Mouse (Mus musculus): ENCODE measurements around the gene Mylk2. TPM values are rescaled to one million over a fixed set of nuclear protein-coding genes. Genes with fewer than 3 reads are reported as not detected.

The Mylk2 gene
- polyA plus RNA-seq, 1 experiment from 2014 or later = 0.05 TPM

GRCm38 (mm10) chr2:152914310-152915120 lies 3.4 kb downstream of the Mylk2 start:
- H3K4me1 ChIP-seq (replicated peaks) = peaks cover 29% of the 10 kb centered on the region
- peak overlapping the region; percentile 52 for H3K9ac ChIP-seq
- H3K4me3 ChIP-seq = peak overlapping the region; percentile 28
- no peaks in the 10 kb centered on the region for H3K9me3 ChIP-seq (replicated peaks)
- H3K36me3 ChIP-seq = no peaks in the 10 kb centered on the region
- H3K27ac ChIP-seq (ENCODE audit: poor library complexity, severe bottlenecking) = no peak overlapping the region
- 3% methylated on average over 18 of the region's 18 CpGs for WGBS
- H3K4me2 ChIP-seq = peak overlapping the region; percentile 63
- H3K27me3 ChIP-seq (replicated peaks) = peaks cover 47% of the 10 kb centered on the region
- ATAC-seq (ENCODE audit: insufficient number of reproducible peaks, low FRiP score) = peak; percentile 41

- Histone ChIP-seq H3K4me2 (no peak overlapping the region), H3K4me3 (no peak overlapping the region), H3K4me1 (replicated peaks) (peaks cover 29% of the 10 kb centered on the region), H3K27ac (ENCODE audit: poor library complexity, severe bottlenecking) (no peak overlapping the region), H3K9me3 (replicated peaks) (no peaks in the 10 kb centered on the region), H3K36me3 (no peaks in the 10 kb centered on the region), H3K9ac (no peak overlapping the region), H3K27me3 (replicated peaks) (peaks cover 41% of the 10 kb centered on the region)
- ATAC-seq (ENCODE audit: insufficient number of reproducible peaks, low FRiP score) = no peak
- 59% methylated on average over 4 of the region's 4 CpGs for WGBS
These were observed 4.3 kb downstream of the Mylk2 start for GRCm38 (mm10) chr2:152915453-152915852.

- H3K27me3 ChIP-seq (replicated peaks) = peaks cover 34% of the 10 kb centered on the region
- no peak for ATAC-seq (ENCODE audit: insufficient number of reproducible peaks, low FRiP score)
These were observed 5.0 kb downstream of the Mylk2 start for GRCm38 (mm10) chr2:152916111-152916510.

GRCm38 (mm10) chr2:152917671-152918070 lies 6.5 kb downstream of the Mylk2 start:
- Histone ChIP-seq H3K4me1 (replicated peaks) (peaks cover 31% of the 10 kb centered on the region), H3K4me3 (no peak overlapping the region), H3K4me2 (no peak overlapping the region), H3K9ac (no peak overlapping the region), H3K9me3 (replicated peaks) (no peaks in the 10 kb centered on the region), H3K36me3 (no peaks in the 10 kb centered on the region), H3K27me3 (replicated peaks) (peaks cover 18% of the 10 kb centered on the region), H3K27ac (ENCODE audit: poor library complexity, severe bottlenecking) (no peak overlapping the region)
- no peak for ATAC-seq (ENCODE audit: insufficient number of reproducible peaks, low FRiP score)
- 45% methylated on average over 9 of the region's 9 CpGs for WGBS

More at GRCm38 (mm10) chr2:152916111-152916510, 5.0 kb downstream of the Mylk2 start:
- WGBS = 47% methylated on average over 5 of the region's 5 CpGs
- no peaks in the 10 kb centered on the region for H3K36me3 ChIP-seq
- no peak overlapping the region for H3K9ac ChIP-seq
- H3K4me2 ChIP-seq = no peak overlapping the region
- no peaks in the 10 kb centered on the region for H3K9me3 ChIP-seq (replicated peaks)
- no peak overlapping the region for H3K4me3 ChIP-seq
- no peak overlapping the region for H3K27ac ChIP-seq (ENCODE audit: poor library complexity, severe bottlenecking)
- peaks cover 26% of the 10 kb centered on the region for H3K4me1 ChIP-seq (replicated peaks)

GRCm38 (mm10) chr2:152922376-152922775 lies 11.2 kb downstream of the Mylk2 start:
- peaks cover under 1% of the 10 kb centered on the region; the same call in 1 of the 2 replicates for H3K27me3 ChIP-seq (replicated peaks)
- H3K36me3 ChIP-seq = no peaks in the 10 kb centered on the region
- H3K9ac ChIP-seq = no peak overlapping the region
- no peaks in the 10 kb centered on the region for H3K9me3 ChIP-seq (replicated peaks)
- no peak; the same call in 1 of the 2 replicates for ATAC-seq (ENCODE audit: insufficient number of reproducible peaks, low FRiP score)
- H3K27ac ChIP-seq (ENCODE audit: poor library complexity, severe bottlenecking) = no peak overlapping the region
- H3K4me3 ChIP-seq = no peak overlapping the region
- H3K4me2 ChIP-seq = no peak overlapping the region
- 26% methylated on average over 7 of the region's 7 CpGs for WGBS
- peaks cover 51% of the 10 kb centered on the region for H3K4me1 ChIP-seq (replicated peaks)

- WGBS = 67% methylated on average over 3 of the region's 3 CpGs
- Histone ChIP-seq H3K4me3 (no peak overlapping the region), H3K4me1 (replicated peaks) (peaks cover 49% of the 10 kb centered on the region), H3K9me3 (replicated peaks) (no peaks in the 10 kb centered on the region), H3K9ac (no peak overlapping the region), H3K27me3 (replicated peaks) (no peaks in the 10 kb centered on the region), H3K36me3 (no peaks in the 10 kb centered on the region), H3K4me2 (no peak overlapping the region), H3K27ac (ENCODE audit: poor library complexity, severe bottlenecking) (no peak overlapping the region)
- no peak for ATAC-seq (ENCODE audit: insufficient number of reproducible peaks, low FRiP score)
These were observed 12.5 kb downstream of the Mylk2 start for GRCm38 (mm10) chr2:152923621-152924020.

GRCm38 (mm10) chr2:152924128-152924527 lies 13.0 kb downstream of the Mylk2 start:
- H3K9ac ChIP-seq = no peak overlapping the region
- no peak overlapping the region for H3K4me2 ChIP-seq
- H3K9me3 ChIP-seq (replicated peaks) = no peaks in the 10 kb centered on the region
- peaks cover 49% of the 10 kb centered on the region for H3K4me1 ChIP-seq (replicated peaks)
- H3K27me3 ChIP-seq (replicated peaks) = no peaks in the 10 kb centered on the region
- no peaks in the 10 kb centered on the region for H3K36me3 ChIP-seq
- no peak overlapping the region for H3K27ac ChIP-seq (ENCODE audit: poor library complexity, severe bottlenecking)
- no peak for ATAC-seq (ENCODE audit: insufficient number of reproducible peaks, low FRiP score)
- WGBS = 68% methylated on average over 8 of the region's 8 CpGs
- no peak overlapping the region for H3K4me3 ChIP-seq

GRCm38 (mm10) chr2:152924543-152924942 lies 13.4 kb downstream of the Mylk2 start:
- Histone ChIP-seq H3K4me1 (replicated peaks) (peaks cover 47% of the 10 kb centered on the region), H3K27ac (ENCODE audit: poor library complexity, severe bottlenecking) (no peak overlapping the region), H3K27me3 (replicated peaks) (no peaks in the 10 kb centered on the region), H3K4me2 (no peak overlapping the region), H3K9ac (no peak overlapping the region), H3K4me3 (no peak overlapping the region), H3K36me3 (no peaks in the 10 kb centered on the region), H3K9me3 (replicated peaks) (no peaks in the 10 kb centered on the region)
- no peak for ATAC-seq (ENCODE audit: insufficient number of reproducible peaks, low FRiP score)
- WGBS = 57% methylated on average over 5 of the region's 5 CpGs

- peak; percentile 79 for ATAC-seq (ENCODE audit: insufficient number of reproducible peaks, low FRiP score)
- H3K27ac ChIP-seq (ENCODE audit: poor library complexity, severe bottlenecking) = peak overlapping the region; percentile 63; the same call in 1 of the 2 replicates
- no peak overlapping the region for H3K4me2 ChIP-seq
- H3K36me3 ChIP-seq = no peaks in the 10 kb centered on the region
- no peak overlapping the region for H3K4me3 ChIP-seq
- no peaks in the 10 kb centered on the region for H3K9me3 ChIP-seq (replicated peaks)
- H3K4me1 ChIP-seq (replicated peaks) = peaks cover 54% of the 10 kb centered on the region
- 44% methylated on average over 11 of the region's 11 CpGs for WGBS
- peaks cover 6% of the 10 kb centered on the region; the same call in 1 of the 2 replicates for H3K27me3 ChIP-seq (replicated peaks)
- 0 out of 2 replicates have a peak overlapping the region, but pooled peaks have one; percentile 3 for H3K9ac ChIP-seq
These were observed 14.2 kb downstream of the Mylk2 start for GRCm38 (mm10) chr2:152925189-152925872.

GRCm38 (mm10) chr2:152926896-152927295 lies 15.7 kb downstream of the Mylk2 start:
- H3K4me1 ChIP-seq (replicated peaks) = peaks cover 65% of the 10 kb centered on the region
- no peak for ATAC-seq (ENCODE audit: insufficient number of reproducible peaks, low FRiP score)
- 77% methylated on average over 9 of the region's 9 CpGs for WGBS

GRCm38 (mm10) chr2:152927371-152927770 lies 16.2 kb downstream of the Mylk2 start:
- Histone ChIP-seq H3K36me3 (no peaks in the 10 kb centered on the region), H3K4me1 (replicated peaks) (peaks cover 63% of the 10 kb centered on the region), H3K27me3 (replicated peaks) (peaks cover 12% of the 10 kb centered on the region), H3K4me2 (no peak overlapping the region), H3K9me3 (replicated peaks) (no peaks in the 10 kb centered on the region), H3K27ac (ENCODE audit: poor library complexity, severe bottlenecking) (no peak overlapping the region), H3K4me3 (no peak overlapping the region), H3K9ac (no peak overlapping the region)
- no peak for ATAC-seq (ENCODE audit: insufficient number of reproducible peaks, low FRiP score)
- WGBS = 36% methylated on average over 5 of the region's 5 CpGs

More at GRCm38 (mm10) chr2:152926896-152927295, 15.7 kb downstream of the Mylk2 start:
- H3K4me2 ChIP-seq = no peak overlapping the region
- H3K9ac ChIP-seq = no peak overlapping the region
- no peaks in the 10 kb centered on the region for H3K9me3 ChIP-seq (replicated peaks)
- H3K4me3 ChIP-seq = no peak overlapping the region
- H3K27ac ChIP-seq (ENCODE audit: poor library complexity, severe bottlenecking) = no peak overlapping the region
- peaks cover 8% of the 10 kb centered on the region; the same call in 1 of the 2 replicates for H3K27me3 ChIP-seq (replicated peaks)
- H3K36me3 ChIP-seq = no peaks in the 10 kb centered on the region

Data from heart, embryonic 12.5 days (tissue).